Mouse (Mus musculus) testis, adult 2 months (tissue): ENCODE data around the gene Sspo. TPM values are rescaled to one million over a fixed set of nuclear protein-coding genes. Genes with fewer than 3 reads are reported as not detected.
A peak's percentile ranks its signal among the peaks of the same experiment; 100 is the strongest.

Source experiments
- H3K27ac ChIP-seq: fragments of 200-500 bp; 2 replicates; pipeline ENCODE4 v1.5.1; 2012; ENCODE audit warnings: low read depth, low read length; ENCODE audit not compliant: control insufficient read depth, insufficient read depth
- H3K27me3 ChIP-seq: fragments of 200-500 bp; 2 replicates; pipeline ENCODE4 v1.6.1; 2012; ENCODE audit warnings: mild to moderate bottlenecking, low read length, moderate library complexity; ENCODE audit not compliant: control insufficient read depth, insufficient read depth
- H3K36me3 ChIP-seq: fragments of 200-500 bp; 2 replicates; pipeline ENCODE4 v1.6.1; 2012; ENCODE audit warnings: mild to moderate bottlenecking, low read length; ENCODE audit not compliant: control insufficient read depth, insufficient read depth
- H3K4me1 ChIP-seq: fragments of 200-500 bp; 2 replicates; pipeline ENCODE4 v1.6.1; 2012; ENCODE audit warnings: low read length; ENCODE audit not compliant: control insufficient read depth, insufficient read depth
- H3K4me3 ChIP-seq: fragments of 200-500 bp; 2 replicates; pipeline ENCODE4 v1.5.1; 2012; ENCODE audit warnings: low read depth, mild to moderate bottlenecking, low read length, moderate library complexity, mixed read lengths; ENCODE audit not compliant: control insufficient read depth
- CTCF ChIP-seq: fragments of 200-500 bp; IDR thresholded peaks from 2 replicates; pipeline ENCODE4 v1.5.1; 2012; ENCODE audit warnings: low read depth, mild to moderate bottlenecking, inconsistent platforms, low read length, moderate library complexity; ENCODE audit not compliant: control insufficient read depth, insufficient read depth, insufficient replicate concordance
- POLR2A ChIP-seq: fragments of 200-500 bp; IDR thresholded peaks from 2 replicates; pipeline ENCODE4 v1.6.1; 2012; ENCODE audit warnings: low read depth, mild to moderate bottlenecking, inconsistent platforms, low read length, moderate library complexity; ENCODE audit not compliant: control insufficient read depth
- polyA plus RNA-seq: library from polyadenylated mRNA; depleted of rRNA; stranded (reverse); fragments of >200 nt; gene quantifications from 2 replicates; pipeline ENCODE4 v1.2.3, GENCODE M21; 2012

Sspo gene
- polyA plus RNA-seq, 1 experiment: 2.1 TPM

DNA sequence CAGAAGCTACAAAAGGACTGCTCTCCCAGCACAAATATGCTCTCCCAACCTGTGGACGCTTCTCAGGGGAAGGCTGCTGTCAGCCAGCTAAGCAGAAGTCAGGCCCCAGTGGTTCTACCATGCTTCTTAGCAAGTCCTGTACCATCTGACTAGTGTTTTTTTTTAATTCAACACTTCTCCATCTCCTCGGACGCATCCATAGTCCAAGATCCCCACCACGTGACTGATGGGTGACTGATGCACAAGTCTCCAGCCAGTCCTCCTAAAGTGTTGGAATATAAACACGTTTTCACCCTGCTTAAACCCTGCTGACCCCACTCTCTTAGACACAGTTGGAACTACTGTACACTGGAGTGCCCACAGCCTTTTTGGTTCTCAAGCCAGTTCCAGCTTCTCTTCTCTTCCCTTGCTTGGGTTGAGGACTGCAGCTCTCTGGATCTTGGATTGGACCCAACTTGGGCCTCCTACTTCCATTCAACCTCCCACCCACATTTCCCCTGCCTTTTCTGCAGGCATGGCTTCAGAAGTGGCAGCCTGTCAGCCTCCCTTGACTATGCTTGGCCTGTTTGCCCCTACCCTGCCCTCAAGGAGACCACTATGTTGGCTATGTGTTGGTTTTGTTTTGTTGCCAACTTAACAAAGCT, 12.2 kb upstream of the Sspo start:
- no peak for TF ChIP-seq CTCF
- TF ChIP-seq POLR2A: no peak
- no peak overlapping the region for H3K4me3 ChIP-seq
- H3K36me3 ChIP-seq: no peaks in the 10 kb centered on the region
- H3K27me3 ChIP-seq: no peaks in the 10 kb centered on the region
- no peak overlapping the region for H3K27ac ChIP-seq
- H3K4me1 ChIP-seq: peaks cover 2% of the 10 kb centered on the region; the same call in 1 of the 2 replicates

DNA sequence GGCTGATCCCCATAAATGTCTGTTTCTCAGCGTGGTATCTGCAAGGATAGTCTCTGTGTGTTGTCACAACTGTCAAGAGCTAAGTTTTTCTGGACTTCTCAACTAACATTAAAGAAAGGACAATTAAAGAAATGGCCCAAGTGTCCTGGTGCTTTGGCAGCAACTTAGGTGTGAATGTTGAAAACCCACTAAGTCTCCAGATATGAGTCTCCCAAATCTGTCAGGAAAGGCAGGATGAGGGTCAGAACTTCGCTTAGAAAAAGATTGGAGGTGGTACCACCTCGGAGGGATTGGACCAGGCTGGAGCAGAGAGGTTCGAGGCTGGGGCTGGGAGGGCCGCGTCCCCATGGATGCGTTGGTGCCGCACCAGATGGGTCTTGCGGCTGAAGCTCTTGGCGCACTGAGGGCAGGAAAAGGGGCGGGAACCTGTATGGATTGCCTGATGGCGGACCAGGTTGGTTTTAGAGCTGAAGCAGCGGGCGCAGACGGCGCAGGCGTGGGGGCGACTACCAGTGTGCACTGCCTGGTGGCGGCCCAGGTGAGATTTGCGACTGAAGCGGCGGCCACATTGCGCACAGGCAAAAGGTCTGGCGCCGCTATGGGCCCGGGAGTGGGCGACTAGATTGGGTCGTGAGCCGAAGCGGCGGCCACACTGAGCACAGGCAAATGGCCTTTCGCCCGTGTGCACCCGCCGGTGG, 10.2 kb upstream of the Sspo start:
- no peaks in the 10 kb centered on the region for H3K36me3 ChIP-seq
- H3K27ac ChIP-seq: no peak overlapping the region
- peaks cover 2% of the 10 kb centered on the region; the same call in 1 of the 2 replicates for H3K4me1 ChIP-seq
- no peak overlapping the region for H3K4me3 ChIP-seq
- TF ChIP-seq POLR2A (no peak), CTCF (no peak)
- H3K27me3 ChIP-seq: no peaks in the 10 kb centered on the region

DNA sequence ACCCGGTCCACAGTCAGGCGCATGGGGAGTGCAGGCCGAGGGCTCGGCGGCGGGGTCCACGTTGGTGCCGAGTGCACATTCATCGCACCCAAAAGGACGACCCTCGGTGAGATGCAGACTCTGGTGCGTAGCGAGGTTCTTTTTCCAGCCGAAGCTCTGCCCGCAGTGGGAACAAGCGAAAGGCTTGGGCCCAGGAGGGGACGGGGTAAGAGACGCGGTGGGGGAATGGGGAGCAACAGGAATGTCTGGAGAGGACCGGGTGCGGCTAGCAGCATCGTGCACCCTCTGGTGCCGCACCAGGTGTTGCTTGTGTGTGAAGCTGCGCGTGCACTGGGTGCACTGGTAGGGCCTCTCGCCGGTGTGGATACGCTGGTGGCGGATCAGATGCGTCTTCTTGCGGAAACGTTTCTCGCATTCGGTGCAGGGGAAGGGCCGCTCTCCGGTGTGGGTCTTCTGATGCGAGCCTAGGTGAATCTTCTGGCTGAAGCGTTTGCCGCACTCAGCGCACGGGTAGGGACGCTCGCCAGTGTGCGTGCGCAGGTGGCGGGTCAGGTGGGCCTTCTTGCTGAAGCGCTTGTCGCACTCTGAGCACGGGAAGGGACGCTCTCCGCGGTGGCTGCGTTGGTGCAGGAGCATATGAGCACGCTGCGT, 9.4 kb upstream of the Sspo start:
- H3K4me3 ChIP-seq: peak overlapping the region; percentile 23
- peaks cover 5% of the 10 kb centered on the region for H3K4me1 ChIP-seq
- H3K36me3 ChIP-seq: no peaks in the 10 kb centered on the region
- H3K27ac ChIP-seq: no peak overlapping the region
- no peak for TF ChIP-seq POLR2A
- no peak for TF ChIP-seq CTCF
- H3K27me3 ChIP-seq: no peaks in the 10 kb centered on the region

DNA sequence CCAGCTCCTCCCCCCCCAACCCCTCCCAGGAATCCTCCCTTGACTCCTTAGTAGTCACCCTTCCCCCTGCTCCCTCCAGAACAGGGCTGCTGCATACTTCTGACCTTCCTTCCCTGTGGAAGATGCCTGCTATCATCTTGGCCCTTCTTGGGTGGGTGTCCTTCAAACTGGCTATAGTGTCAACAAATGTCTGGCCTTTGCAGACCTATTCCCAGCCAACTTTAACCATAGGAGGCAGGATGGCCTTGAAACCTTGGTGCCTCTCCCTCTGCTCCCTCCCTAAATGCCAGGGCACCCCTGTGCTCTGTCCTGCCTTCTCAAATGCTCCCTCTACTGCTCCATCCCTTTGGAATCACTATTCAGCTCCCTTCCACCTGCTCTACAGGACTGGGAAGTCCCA, 8.4 kb upstream of the Sspo start:
- Histone ChIP-seq H3K36me3 (no peaks in the 10 kb centered on the region), H3K4me1 (peaks cover 11% of the 10 kb centered on the region), H3K4me3 (no peak overlapping the region), H3K27ac (no peak overlapping the region), H3K27me3 (no peaks in the 10 kb centered on the region; the same call in 1 of the 2 replicates)
- TF ChIP-seq CTCF (no peak), POLR2A (no peak)

DNA sequence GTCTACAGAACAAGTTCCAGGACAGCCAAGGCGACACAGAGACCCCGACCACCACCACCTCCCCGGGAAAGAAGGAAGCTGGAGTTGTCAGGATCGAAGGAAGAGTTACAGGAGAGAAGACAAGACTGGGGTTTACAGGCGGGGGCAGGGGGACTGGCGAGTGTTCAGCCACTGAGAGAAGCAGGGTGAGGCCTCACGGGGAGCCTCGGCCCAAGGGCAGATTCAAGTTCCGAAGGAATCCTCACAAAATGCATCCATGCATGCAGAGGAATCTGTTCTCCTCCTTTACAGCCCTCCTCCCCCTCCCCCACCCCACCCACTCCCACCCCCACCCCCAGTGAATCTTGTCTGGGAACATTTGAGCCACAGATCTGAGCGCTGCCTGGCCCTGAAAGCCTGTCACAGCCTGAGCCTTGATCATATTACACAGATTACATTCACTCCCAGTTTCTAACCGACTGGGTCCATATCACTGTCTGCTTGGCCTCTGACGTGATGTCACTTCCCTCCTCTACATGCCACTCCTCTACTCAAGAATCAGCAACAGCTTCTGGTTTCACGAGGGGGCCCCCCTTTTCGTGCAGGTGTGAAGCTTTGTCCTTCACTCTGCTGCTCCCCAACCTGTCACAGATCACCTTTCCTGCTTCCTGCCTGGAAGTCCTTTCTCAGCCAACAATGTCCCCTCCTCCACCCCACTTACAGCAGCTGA, 7.6 kb upstream of the Sspo start:
- Histone ChIP-seq H3K36me3 (no peaks in the 10 kb centered on the region), H3K4me3 (peak overlapping the region; percentile 53), H3K27ac (no peak overlapping the region), H3K4me1 (peaks cover 11% of the 10 kb centered on the region), H3K27me3 (no peaks in the 10 kb centered on the region; the same call in 1 of the 2 replicates)
- no peak for TF ChIP-seq POLR2A
- TF ChIP-seq CTCF: no peak

DNA sequence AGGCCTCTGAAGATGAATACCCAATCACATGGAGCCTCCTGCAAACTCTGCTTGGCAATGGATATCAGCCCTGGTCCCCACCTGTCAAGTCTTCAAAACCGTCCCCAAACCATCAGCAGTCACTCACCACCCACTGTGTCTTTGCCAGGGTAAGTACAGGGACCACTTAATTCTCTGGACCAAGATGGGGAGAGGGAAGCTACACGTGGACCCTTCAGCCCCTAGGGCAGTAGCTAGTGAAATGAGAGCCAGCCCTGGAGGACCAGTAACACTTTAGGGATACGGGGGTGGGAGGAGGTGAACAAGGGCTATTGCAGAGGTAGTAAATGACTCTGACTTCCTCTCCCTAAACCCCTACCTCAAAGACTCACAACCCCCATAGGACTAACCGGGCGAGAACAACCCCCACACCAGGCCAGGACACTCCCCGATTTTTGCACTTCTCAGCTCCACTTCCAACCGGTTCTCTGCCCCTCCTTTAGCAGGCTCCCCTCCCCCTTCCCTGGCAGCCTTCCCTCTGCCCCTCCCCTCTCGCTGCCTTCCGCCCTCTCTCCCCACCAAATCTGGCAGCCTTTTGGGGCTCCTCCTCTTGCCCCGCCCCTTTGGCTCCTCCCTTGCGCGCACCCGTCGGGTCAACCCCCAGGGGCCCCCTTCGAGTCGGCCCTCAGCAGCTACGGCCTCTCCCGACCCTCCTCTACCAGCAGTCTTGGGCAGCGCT, 4.3 kb upstream of the Sspo start:
- no peaks in the 10 kb centered on the region; the same call in 1 of the 2 replicates for H3K27me3 ChIP-seq
- peak overlapping the region; percentile 39; the same call in 1 of the 2 replicates for H3K27ac ChIP-seq
- TF ChIP-seq CTCF (no peak), POLR2A (0 out of 2 replicates have a peak, but pooled peaks have one; percentile 26)
- H3K36me3 ChIP-seq: no peaks in the 10 kb centered on the region
- peak overlapping the region; percentile 27 for H3K4me3 ChIP-seq
- H3K4me1 ChIP-seq: peaks cover 12% of the 10 kb centered on the region

DNA sequence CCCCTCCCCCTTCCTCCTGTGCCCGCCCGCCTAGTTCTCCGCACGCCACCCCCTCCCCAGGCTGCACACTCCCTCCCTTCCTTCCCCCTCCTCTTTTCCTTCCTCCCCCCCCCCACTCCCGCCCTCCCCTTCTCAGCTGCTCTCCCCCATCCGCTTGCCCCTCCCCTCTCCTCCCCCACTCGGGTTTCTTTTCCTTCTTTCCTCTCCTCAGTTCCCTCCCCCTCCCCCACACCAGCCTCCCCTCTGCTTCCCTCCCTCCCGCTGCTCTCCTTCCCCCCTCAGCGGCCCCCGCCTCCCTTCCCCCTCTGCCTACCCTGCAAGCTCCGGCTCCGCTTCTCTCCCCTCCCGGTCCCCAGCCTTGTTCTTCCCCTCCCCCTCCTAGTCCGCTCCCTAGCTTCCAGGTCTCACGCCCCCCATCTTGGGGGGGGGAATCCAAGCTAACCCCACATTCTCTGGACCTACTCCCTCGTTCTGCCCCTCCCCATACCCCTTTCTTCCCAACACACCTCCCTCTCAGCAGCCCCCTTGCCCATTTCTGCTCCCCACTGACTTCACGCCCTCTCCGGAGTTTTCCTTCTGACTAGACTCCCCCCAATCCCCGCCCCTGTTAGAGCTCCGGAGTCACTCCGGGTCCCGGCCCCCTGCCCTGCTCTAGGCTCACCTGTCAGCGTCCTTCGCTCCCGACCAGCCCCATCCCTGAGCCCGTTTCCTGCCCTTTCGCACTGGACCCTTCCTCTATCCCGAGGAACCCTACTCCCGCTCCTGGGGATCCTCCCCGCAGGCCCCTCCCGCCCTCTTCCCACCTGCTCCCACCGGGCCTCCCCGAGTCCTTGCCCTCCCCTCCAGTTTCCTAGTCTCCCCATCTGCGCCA, 3.5 kb upstream of the Sspo start:
- Histone ChIP-seq H3K36me3 (no peaks in the 10 kb centered on the region), H3K27me3 (no peaks in the 10 kb centered on the region; the same call in 1 of the 2 replicates), H3K4me1 (peaks cover 12% of the 10 kb centered on the region), H3K27ac (no peak overlapping the region), H3K4me3 (peak overlapping the region; percentile 57)
- TF ChIP-seq CTCF: no peak
- no peak for TF ChIP-seq POLR2A
